ENCODE assay signal across 14 mouse cellular contexts in genomic region chr8:54991840-54992609, GRCm38 (mm10). TPM values are rescaled to one million over a fixed set of nuclear protein-coding genes. Genes with fewer than 3 reads are reported as not detected.
DNase-seq lines count a peak whose midpoint lies in the region; ATAC-seq lines count a peak whose summit lies in the region.
"Had no signal": no experiment of that assay in that cellular context is flagged by ENCODE, and none has a peak within 500 bp of the region (broad histone marks: within the 10 kb centered on the region; RNA-seq: fewer than 3 reads in every experiment).

No protein-coding gene starts in this region.

- H3K9ac ChIP-seq in forebrain, embryonic 14.5 days (ENCODE audit: low read length), result no peak overlapping the region
- no peak overlapping the region for H3K9ac ChIP-seq in midbrain, embryonic 16.5 days (ENCODE audit: low read depth, low read length)
- no peak overlapping the region for H3K9ac ChIP-seq in kidney, embryonic 15.5 days
- H3K9ac ChIP-seq: limb, embryonic 12.5 days had no signal

- H3K4me1 ChIP-seq in forebrain, embryonic 14.5 days (ENCODE audit: control insufficient read depth, insufficient read depth, low read length), result peaks cover 16% of the 10 kb centered on the region
- peaks cover 13% of the 10 kb centered on the region for H3K4me1 ChIP-seq in midbrain, embryonic 16.5 days (ENCODE audit: control insufficient read depth, insufficient read depth, low read length)
- H3K4me1 ChIP-seq in kidney, embryonic 15.5 days, result no peaks in the 10 kb centered on the region
- H3K4me1 ChIP-seq: limb, embryonic 12.5 days had no signal

- no peaks in the 10 kb centered on the region for H3K27me3 ChIP-seq in forebrain, embryonic 14.5 days (replicated peaks; ENCODE audit: control insufficient read depth, insufficient read depth, low read length)
- no peaks in the 10 kb centered on the region for H3K27me3 ChIP-seq in midbrain, embryonic 16.5 days (ENCODE audit: control insufficient read depth, insufficient read depth, low read depth, low read length)
- no peaks in the 10 kb centered on the region for H3K27me3 ChIP-seq in kidney, embryonic 15.5 days
- H3K27me3 ChIP-seq: limb, embryonic 12.5 days had no signal

- no peaks in the 10 kb centered on the region for H3K36me3 ChIP-seq in forebrain, embryonic 14.5 days (ENCODE audit: control insufficient read depth, insufficient read depth, low read length)
- H3K36me3 ChIP-seq in midbrain, embryonic 16.5 days (ENCODE audit: control insufficient read depth, insufficient read depth, low read length), result no peaks in the 10 kb centered on the region
- H3K36me3 ChIP-seq in kidney, embryonic 15.5 days, result no peaks in the 10 kb centered on the region
- H3K36me3 ChIP-seq: limb, embryonic 12.5 days had no signal

- H3K4me3 ChIP-seq in forebrain, embryonic 14.5 days (ENCODE audit: low read depth, low read length), result no peak overlapping the region
- H3K4me3 ChIP-seq in midbrain, embryonic 16.5 days (ENCODE audit: low read depth, low read length), result no peak overlapping the region
- no peak overlapping the region for H3K4me3 ChIP-seq in kidney, embryonic 15.5 days (replicated peaks)
- H3K4me3 ChIP-seq: heart, adult 2 months; limb, embryonic 12.5 days had no signal

- no peak for DNase-seq in frontal cortex, postnatal 36 days (ENCODE audit: low spot score in 2 of 2)
- DNase-seq in brain, embryonic 18.5 days (ENCODE audit: low read depth, low spot score), result peak; percentile 73
- DNase-seq in forebrain, embryonic 14.5 days (ENCODE audit: low spot score), result peak; percentile 90
- no peak for DNase-seq in right cerebral cortex, postnatal 25 days
- no peak for DNase-seq in urinary bladder, postnatal 4 days (ENCODE audit: low spot score in 2 of 2)
- DNase-seq: heart, adult 2 months; kidney, postnatal 25 days; lung, adult 2 months; thymus, postnatal 36 days had no signal

- H3K27ac ChIP-seq in forebrain, embryonic 14.5 days (ENCODE audit: low read depth, low read length), result peak overlapping the region; percentile 61
- 0 out of 2 replicates have a peak overlapping the region, but pooled peaks have one; percentile 59 for H3K27ac ChIP-seq in midbrain, embryonic 16.5 days (ENCODE audit: low read length)
- H3K27ac ChIP-seq in kidney, embryonic 15.5 days, result no peak overlapping the region
- H3K27ac ChIP-seq: heart, adult 2 months; limb, embryonic 12.5 days had no signal

- no peaks in the 10 kb centered on the region for H3K9me3 ChIP-seq in forebrain, embryonic 14.5 days (replicated peaks; ENCODE audit: control insufficient read depth, low read length)
- H3K9me3 ChIP-seq in midbrain, embryonic 16.5 days (replicated peaks; ENCODE audit: control insufficient read depth, low read length, poor library complexity, severe bottlenecking), result no peaks in the 10 kb centered on the region
- H3K9me3 ChIP-seq in kidney, embryonic 15.5 days (replicated peaks), result no peaks in the 10 kb centered on the region
- H3K9me3 ChIP-seq: limb, embryonic 12.5 days had no signal

- H3K4me2 ChIP-seq in forebrain, embryonic 14.5 days (ENCODE audit: low read length), result no peak overlapping the region
- H3K4me2 ChIP-seq in midbrain, embryonic 16.5 days (ENCODE audit: low read length), result no peak overlapping the region
- no peak overlapping the region for H3K4me2 ChIP-seq in kidney, embryonic 15.5 days
- H3K4me2 ChIP-seq: limb, embryonic 12.5 days had no signal

- 35% methylated on average over 3 of the region's 3 CpGs for WGBS in forebrain, embryonic 14.5 days
- 51% methylated on average over 3 of the region's 3 CpGs for WGBS in midbrain, embryonic 16.5 days
- 68% methylated on average over 3 of the region's 3 CpGs for WGBS in kidney, embryonic 15.5 days

- peak; percentile 74 for ATAC-seq in frontal cortex, adult (ENCODE audit: low TSS enrichment)
- ATAC-seq in forebrain, embryonic 14.5 days, result peak; percentile 95
- no peak for ATAC-seq in midbrain, embryonic 16.5 days
- no peak for ATAC-seq in kidney, embryonic 15.5 days (replicated peaks; ENCODE audit: low FRiP score)
- ATAC-seq: activated CD4-positive, CD25-positive, alpha-beta regulatory T cell, adult 4 months had no signal

RNA-seq across cellular contexts. Expression of gene Gpm6a, which starts 37.4 kb away (rescaled TPM):
- 644 and 774 TPM in 2 replicates for polyA plus RNA-seq in forebrain, embryonic 14.5 days (2014; fragmentation: Nextera tagmentation; extraction: Ambion mirVana)
- 649 and 676 TPM in 2 replicates for polyA plus RNA-seq in midbrain, embryonic 16.5 days (2015; fragmentation: Nextera tagmentation; extraction: Ambion mirVana)
- 18.9 and 19.3 TPM in 2 replicates for polyA plus RNA-seq in kidney, embryonic 15.5 days (2015; fragmentation: Nextera tagmentation; extraction: Ambion mirVana)

Comparison
In these comparisons a context has a peak if more than half of its experiments do, and no peak if none do; other contexts are left out.
1. ATAC-seq: peak in frontal cortex, adult (single experiment) and forebrain, embryonic 14.5 days (single experiment); none in midbrain, embryonic 16.5 days (single experiment) and kidney, embryonic 15.5 days (single experiment).
2. DNase-seq: peak in brain, embryonic 18.5 days (single experiment) and forebrain, embryonic 14.5 days (single experiment); none in frontal cortex, postnatal 36 days (0 of 2), right cerebral cortex, postnatal 25 days (single experiment) and urinary bladder, postnatal 4 days (0 of 2).
3. RNA of gene Gpm6a, which starts 37.4 kb away (polyA plus RNA-seq): 649 to 676 TPM in midbrain, embryonic 16.5 days and 644 to 774 TPM in forebrain, embryonic 14.5 days; 18.9 to 19.3 TPM in kidney, embryonic 15.5 days; every median in the first group is over 10 times any median in the second.